Mouse (Mus musculus) liver (tissue): ENCODE measurements around the gene Gm10282.
A peak's percentile ranks its signal among the peaks of the same experiment; 100 is the strongest.

Source experiments
- DNase-seq: peaks from one replicate; pipeline ENCODE4 v3.0.0-alpha.2; 2020; ENCODE audit warnings: mixed read lengths

Gm10282 gene

GRCm38 (mm10) chr8:72259862-72260261 is 45.2 kb downstream of the Gm10282 start:
- no peak for DNase-seq

- DNase-seq: no peak
These were observed 47.2 kb downstream of the Gm10282 start for GRCm38 (mm10) chr8:72257902-72258238.

GRCm38 (mm10) chr8:72257171-72257901 is 47.7 kb downstream of the Gm10282 start:
- DNase-seq: peak; percentile 56
